Mouse (Mus musculus) embryo, embryonic 11 days (tissue): ENCODE data around the gene Fbxw4.

Experiments used
- DNase-seq: peaks from one replicate; pipeline ENCODE4 v3.0.0-alpha.2; 2015

Gene Fbxw4

GRCm38 (mm10) chr19:45610823-45611222, 49.3 kb downstream of the Fbxw4 start:
- no peak for DNase-seq

- no peak for DNase-seq
These were observed 51.3 kb downstream of the Fbxw4 start for GRCm38 (mm10) chr19:45608648-45609339.

- DNase-seq, result peak; percentile 33
These were observed 52.6 kb downstream of the Fbxw4 start for GRCm38 (mm10) chr19:45607479-45607878.

- DNase-seq, result no peak
These were observed 53.4 kb downstream of the Fbxw4 start for GRCm38 (mm10) chr19:45606701-45607100.

GRCm38 (mm10) chr19:45602606-45603005, 57.5 kb downstream of the Fbxw4 start:
- DNase-seq, result no peak

GRCm38 (mm10) chr19:45597106-45597505, 63.0 kb downstream of the Fbxw4 start:
- no peak for DNase-seq

GRCm38 (mm10) chr19:45596434-45596833, 63.7 kb downstream of the Fbxw4 start:
- peak; percentile 22 for DNase-seq

- DNase-seq, result peak; percentile 54
These were observed 64.1 kb downstream of the Fbxw4 start for GRCm38 (mm10) chr19:45596019-45596418.

- no peak for DNase-seq
These were observed 64.6 kb downstream of the Fbxw4 start for GRCm38 (mm10) chr19:45595481-45595880.

- DNase-seq, result no peak
These were observed 66.0 kb downstream of the Fbxw4 start for GRCm38 (mm10) chr19:45594079-45594478.

- DNase-seq, result no peak
These were observed 67.2 kb downstream of the Fbxw4 start for GRCm38 (mm10) chr19:45592916-45593315.

GRCm38 (mm10) chr19:45591704-45592103, 68.4 kb downstream of the Fbxw4 start:
- no peak for DNase-seq

- no peak for DNase-seq
These were observed 70.4 kb downstream of the Fbxw4 start for GRCm38 (mm10) chr19:45589761-45590160.

- DNase-seq, result no peak
These were observed 72.4 kb downstream of the Fbxw4 start for GRCm38 (mm10) chr19:45587509-45588292.

GRCm38 (mm10) chr19:45586850-45587249, 73.3 kb downstream of the Fbxw4 start:
- DNase-seq, result no peak

GRCm38 (mm10) chr19:45584856-45585620, 75.1 kb downstream of the Fbxw4 start:
- DNase-seq, result no peak

GRCm38 (mm10) chr19:45583136-45583535, 77.0 kb downstream of the Fbxw4 start:
- no peak for DNase-seq

- no peak for DNase-seq
These were observed 78.0 kb downstream of the Fbxw4 start for GRCm38 (mm10) chr19:45582161-45582560.

- peak; percentile 60 for DNase-seq
These were observed 78.9 kb downstream of the Fbxw4 start for GRCm38 (mm10) chr19:45581257-45581656.

GRCm38 (mm10) chr19:45580235-45580634, 79.9 kb downstream of the Fbxw4 start:
- no peak for DNase-seq

- DNase-seq, result no peak
These were observed 80.7 kb downstream of the Fbxw4 start for GRCm38 (mm10) chr19:45579416-45579815.

- DNase-seq, result no peak
These were observed 81.1 kb downstream of the Fbxw4 start for GRCm38 (mm10) chr19:45578976-45579375.

GRCm38 (mm10) chr19:45577141-45577750, 82.9 kb downstream of the Fbxw4 start:
- DNase-seq, result no peak
